Mouse (Mus musculus): ENCODE measurements around the gene Acvr1b.

GRCm38 (mm10) chr15:101143494-101143893 lies 30.4 kb upstream of the Acvr1b start:
- TF ChIP-seq CTCF (IDR thresholded peaks at IDR 0.05; ENCODE audit: borderline replicate concordance, extremely low read depth, insufficient read depth, insufficient read length) = no peak
- TF ChIP-seq POLR2A (IDR thresholded peaks at IDR 0.05; ENCODE audit: borderline replicate concordance, extremely low read depth, insufficient read depth, insufficient read length, poor library complexity, severe bottlenecking) = no peak
